Mouse (Mus musculus) testis, adult 10 weeks (tissue): ENCODE measurements around the gene Twist1. TPM values are rescaled to one million over a fixed set of nuclear protein-coding genes. Genes with fewer than 3 reads are reported as not detected.

Experiments
- polyA plus RNA-seq: library from polyadenylated mRNA; stranded (reverse); fragments of 350-450 nt; fragmentation: Illumina TruSeq; extraction: RNeasy Lipid Tissue Mini Kit (QIAGEN cat#74804); gene quantifications from one replicate; pipeline ENCODE4 v1.2.3, GENCODE M21; 2014; ENCODE audit warnings: low read depth, low replicate concordance

The Twist1 gene
- 1.4 TPM for polyA plus RNA-seq

GRCm38 (mm10) chr12:33957400-33958240 lies at the start of gene Twist1:
TSS of gene Twist1 (plus strand) at chr12:33957671.

DNA sequence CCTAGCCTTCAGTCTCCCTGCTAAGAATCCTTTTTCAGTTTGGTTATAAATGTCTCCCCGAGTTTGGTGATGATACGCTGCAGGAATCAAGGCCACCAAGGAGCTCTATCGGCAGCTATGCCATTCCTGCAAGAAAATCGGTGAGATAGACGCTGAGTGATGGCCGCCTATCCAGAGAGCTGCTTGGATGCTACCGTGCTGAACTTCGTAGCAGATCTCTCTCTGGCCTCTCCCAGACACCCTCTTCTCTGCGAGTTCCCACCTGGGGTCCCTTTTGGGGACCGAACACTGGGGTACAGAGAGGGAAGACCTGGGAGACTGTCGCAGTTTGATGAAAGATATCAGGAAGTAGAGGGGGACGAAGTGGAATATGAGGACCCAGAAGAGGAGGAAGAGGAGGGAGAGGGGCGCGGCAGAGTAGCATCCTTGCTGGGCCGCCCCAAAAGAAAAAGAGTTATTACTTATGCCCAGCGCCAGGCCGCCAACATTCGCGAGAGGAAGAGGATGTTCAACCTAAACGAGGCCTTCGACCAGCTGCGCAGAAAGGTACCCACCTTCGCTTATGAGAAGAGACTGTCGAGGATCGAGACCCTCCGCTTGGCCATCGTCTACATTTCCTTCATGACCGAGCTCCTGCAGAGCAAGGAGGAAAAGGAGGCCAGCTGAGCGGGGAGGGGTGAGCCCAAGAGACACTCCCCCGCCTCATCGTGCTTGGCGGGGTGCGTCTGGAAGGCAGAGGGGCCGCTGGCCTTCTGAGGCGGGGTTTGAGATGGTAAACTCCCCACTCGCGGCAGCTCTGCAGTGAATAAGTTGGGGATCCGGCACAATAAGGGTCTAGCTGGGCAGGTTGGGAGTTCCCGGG lies 28.9 kb upstream of the Twist1 start, which contains the start of gene Ferd3l:
TSS of gene Ferd3l (plus strand) at position 95 of the 862 bp plus-strand sequence.

Other genes starting within 250 kb of the Twist1 start
- gene Ferd3l, start 29.2 kb upstream of the Twist1 start, polyA plus RNA-seq = not detected